Mouse (Mus musculus): ENCODE measurements around the gene Avpi1. TPM values are rescaled to one million over a fixed set of nuclear protein-coding genes. Genes with fewer than 3 reads are reported as not detected.

Avpi1 gene
- total and polyA plus RNA-seq, 2 experiments from 2014 or later = 9.3 to 11.9 TPM

DNA sequence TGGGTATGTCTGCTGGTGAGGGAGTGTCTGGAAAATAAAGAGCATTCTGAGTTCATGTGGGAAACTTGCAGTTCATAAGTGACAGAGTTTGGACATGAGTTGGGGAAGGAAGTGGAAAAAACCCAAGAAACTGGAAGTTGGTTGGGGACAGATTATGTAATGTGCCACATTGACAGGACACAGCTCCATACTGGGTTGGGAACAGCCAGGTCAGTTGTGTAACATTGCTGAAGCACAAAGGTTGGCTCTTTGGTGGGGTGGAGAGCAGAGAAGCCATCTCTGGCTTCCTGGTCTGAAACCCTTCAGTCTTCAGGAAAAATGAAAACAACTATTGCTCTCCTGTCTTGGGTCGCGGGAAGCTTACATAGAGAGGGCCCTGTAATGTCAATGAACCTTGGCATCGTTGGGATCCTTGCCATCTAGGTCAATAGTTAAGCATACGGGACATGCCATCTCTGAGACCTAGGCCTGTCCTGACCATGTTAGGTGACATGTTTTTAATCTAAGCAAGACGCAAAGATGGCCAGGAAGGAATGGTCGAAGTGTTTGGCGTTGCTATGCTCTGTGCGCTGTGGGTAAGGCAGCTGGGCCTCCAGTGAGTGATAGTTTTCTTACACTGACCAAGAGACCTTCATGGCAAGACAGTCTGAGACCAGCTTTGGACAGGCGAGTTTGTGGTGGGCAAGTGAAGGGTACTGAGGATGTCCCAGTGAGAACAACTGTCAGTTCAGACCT lies 17.6 kb upstream of the Avpi1 start:
- Histone ChIP-seq H3K4me1 (ENCODE audit: insufficient read depth, low read length) (no peaks in the 10 kb centered on the region), H3K9me3 (ENCODE audit: low read length) (no peaks in the 10 kb centered on the region), H3K9ac (replicated peaks; ENCODE audit: low read length, poor library complexity, severe bottlenecking) (no peak overlapping the region), H3K4me2 (ENCODE audit: low read depth, low read length, poor library complexity, severe bottlenecking) (no peak overlapping the region), H3K4me3 (ENCODE audit: low read depth, low read length) (peak overlapping the region; percentile 58; the same call in 1 of the 2 replicates), H3K27me3 (ENCODE audit: insufficient read depth, low read length) (peaks cover 4% of the 10 kb centered on the region; the same call in 1 of the 2 replicates), H3K27ac (ENCODE audit: low read depth, low read length) (peak overlapping the region; percentile 6; the same call in 1 of the 2 replicates), H3K36me3 (ENCODE audit: insufficient read depth, low read length) (no peaks in the 10 kb centered on the region)
- WGBS = 95% methylated on average over 9 of the region's 9 CpGs
- no peak for ATAC-seq (ENCODE audit: low FRiP score)
- DNase-seq (ENCODE audit: low spot score) = no peak
- TF ChIP-seq CTCF (IDR thresholded peaks at IDR 0.05) = no peak

DNA sequence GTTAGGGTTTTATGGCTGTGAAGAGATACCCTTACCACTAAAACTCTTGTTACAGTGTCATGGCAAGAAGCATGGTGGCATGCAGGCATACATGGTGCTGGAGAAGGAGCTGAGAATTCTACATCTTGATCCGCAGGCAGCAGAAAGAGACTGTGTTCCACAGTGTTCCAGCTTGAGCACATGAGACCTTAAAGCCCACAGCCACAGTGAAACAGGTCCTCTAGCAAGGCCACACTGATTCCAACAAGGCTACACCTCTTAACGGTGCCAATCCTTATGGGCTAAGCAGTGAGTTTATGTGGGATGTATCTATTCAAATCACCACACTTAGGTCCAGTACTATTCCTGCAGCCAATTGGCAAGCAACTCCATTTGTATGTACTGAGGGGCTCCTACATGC lies 16.9 kb upstream of the Avpi1 start:
- Histone ChIP-seq H3K4me3 (ENCODE audit: low read depth, low read length) (no peak overlapping the region), H3K9me3 (ENCODE audit: low read length) (no peaks in the 10 kb centered on the region), H3K9ac (replicated peaks; ENCODE audit: low read length, poor library complexity, severe bottlenecking) (no peak overlapping the region), H3K27ac (ENCODE audit: low read depth, low read length) (no peak overlapping the region), H3K27me3 (ENCODE audit: insufficient read depth, low read length) (peaks cover 4% of the 10 kb centered on the region; the same call in 1 of the 2 replicates), H3K4me2 (ENCODE audit: low read depth, low read length, poor library complexity, severe bottlenecking) (no peak overlapping the region), H3K36me3 (ENCODE audit: insufficient read depth, low read length) (no peaks in the 10 kb centered on the region), H3K4me1 (ENCODE audit: insufficient read depth, low read length) (no peaks in the 10 kb centered on the region)
- TF ChIP-seq CTCF (IDR thresholded peaks at IDR 0.05) = no peak
- WGBS = 93% methylated on average over 2 of the region's 2 CpGs
- ATAC-seq (ENCODE audit: low FRiP score) = no peak
- DNase-seq (ENCODE audit: low spot score) = no peak

DNA sequence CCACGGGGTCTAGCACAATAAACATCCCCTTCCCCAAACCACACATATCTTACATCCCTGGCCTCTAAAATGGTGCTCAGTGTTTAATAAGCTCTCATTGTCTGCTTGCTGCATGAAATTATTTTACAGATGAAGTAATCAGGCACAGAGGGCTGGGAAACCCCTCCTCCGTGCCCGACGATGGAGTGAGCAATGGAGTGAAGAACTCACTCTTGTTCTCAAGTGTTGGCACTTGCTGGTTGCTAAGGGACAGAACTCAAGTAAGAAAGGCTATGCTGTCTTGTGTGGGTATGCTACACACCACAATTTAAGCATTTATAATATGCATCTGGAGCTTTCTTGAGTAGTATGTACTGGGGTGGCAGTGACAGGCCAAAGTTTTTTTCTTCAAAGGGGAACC lies 16.4 kb upstream of the Avpi1 start:
- 74% methylated on average over 4 of the region's 4 CpGs for WGBS
- ATAC-seq (ENCODE audit: low FRiP score) = no peak

DNA sequence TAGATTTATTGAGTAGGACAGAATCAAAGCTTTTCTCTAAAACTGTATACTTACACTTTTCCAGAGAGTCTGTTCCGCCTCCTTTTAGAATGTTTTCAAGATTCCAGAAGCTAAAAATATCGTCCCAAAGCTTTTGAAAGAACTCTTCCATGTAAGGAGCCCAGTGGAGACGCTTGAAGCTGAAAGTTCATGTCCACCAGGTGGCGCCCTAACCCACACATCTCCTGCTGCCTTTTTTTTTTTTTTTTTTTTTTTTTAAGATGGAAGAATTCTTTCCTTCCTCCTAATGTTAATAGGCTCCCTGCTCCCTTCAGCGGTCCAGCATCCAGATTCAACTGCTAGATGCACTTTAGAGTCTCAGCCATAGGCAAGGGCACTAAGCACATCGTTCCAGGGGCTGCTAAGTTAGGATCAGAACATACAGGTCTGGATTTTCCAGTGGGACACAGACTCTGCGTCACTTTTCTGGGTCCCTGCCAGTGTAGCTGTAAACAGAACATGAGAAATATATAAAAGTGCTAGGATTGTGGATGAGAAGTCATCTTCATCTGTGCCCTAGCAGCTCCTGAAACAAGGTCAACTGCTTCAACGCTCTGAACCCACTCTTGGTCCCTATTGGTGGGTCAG lies 15.8 kb upstream of the Avpi1 start:
- H3K27ac ChIP-seq (ENCODE audit: low read depth, low read length) = no peak overlapping the region
- ATAC-seq (ENCODE audit: low FRiP score) (no peak), DNase-seq (ENCODE audit: low spot score) (peak; percentile 89)
- H3K9ac ChIP-seq (replicated peaks; ENCODE audit: low read length, poor library complexity, severe bottlenecking) = no peak overlapping the region
- no peaks in the 10 kb centered on the region for H3K4me1 ChIP-seq (ENCODE audit: insufficient read depth, low read length)
- H3K9me3 ChIP-seq (ENCODE audit: low read length) = no peaks in the 10 kb centered on the region
- H3K4me2 ChIP-seq (ENCODE audit: low read depth, low read length, poor library complexity, severe bottlenecking) = no peak overlapping the region
- H3K27me3 ChIP-seq (ENCODE audit: insufficient read depth, low read length) = peaks cover 4% of the 10 kb centered on the region; the same call in 1 of the 2 replicates
- H3K36me3 ChIP-seq (ENCODE audit: insufficient read depth, low read length) = no peaks in the 10 kb centered on the region
- no peak overlapping the region for H3K4me3 ChIP-seq (ENCODE audit: low read depth, low read length)
- peak; percentile 85 for TF ChIP-seq CTCF (IDR thresholded peaks at IDR 0.05)
- WGBS = 27% methylated on average over 8 of the region's 8 CpGs

More for the DNA sequence above, 16.4 kb upstream of the Avpi1 start:
- no peak overlapping the region for H3K4me2 ChIP-seq (ENCODE audit: low read depth, low read length, poor library complexity, severe bottlenecking)
- no peak overlapping the region for H3K9ac ChIP-seq (replicated peaks; ENCODE audit: low read length, poor library complexity, severe bottlenecking)
- no peak for TF ChIP-seq CTCF (IDR thresholded peaks at IDR 0.05)
- H3K36me3 ChIP-seq (ENCODE audit: insufficient read depth, low read length) = no peaks in the 10 kb centered on the region
- H3K4me3 ChIP-seq (ENCODE audit: low read depth, low read length) = no peak overlapping the region
- H3K27ac ChIP-seq (ENCODE audit: low read depth, low read length) = no peak overlapping the region
- DNase-seq (ENCODE audit: low spot score) = no peak
- peaks cover 4% of the 10 kb centered on the region; the same call in 1 of the 2 replicates for H3K27me3 ChIP-seq (ENCODE audit: insufficient read depth, low read length)
- no peaks in the 10 kb centered on the region for H3K9me3 ChIP-seq (ENCODE audit: low read length)
- H3K4me1 ChIP-seq (ENCODE audit: insufficient read depth, low read length) = no peaks in the 10 kb centered on the region

DNA sequence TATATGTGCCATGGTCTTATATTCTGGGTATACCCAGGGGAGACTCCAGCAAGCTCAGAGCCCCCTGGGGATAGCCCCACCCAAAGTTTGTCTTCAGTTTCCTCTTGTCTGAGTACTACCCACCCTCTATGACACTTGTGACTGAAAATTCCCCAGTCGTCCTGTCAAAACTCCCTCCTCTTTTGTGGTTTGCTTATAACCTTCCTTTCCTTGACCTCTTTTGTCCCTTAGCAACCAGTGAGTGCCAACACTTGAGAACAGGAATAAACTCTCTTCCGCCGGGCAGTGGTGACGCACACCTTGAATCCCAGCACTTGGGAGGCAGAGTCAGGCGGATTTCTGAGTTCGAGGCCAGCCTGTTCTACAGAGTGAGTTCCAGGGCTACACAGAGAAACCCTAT lies 15.2 kb upstream of the Avpi1 start:
- Histone ChIP-seq H3K4me2 (ENCODE audit: low read depth, low read length, poor library complexity, severe bottlenecking) (no peak overlapping the region), H3K27me3 (ENCODE audit: insufficient read depth, low read length) (0 out of 2 replicates have a peak, but pooled peaks cover under 1% of the 10 kb centered on the region), H3K4me1 (ENCODE audit: insufficient read depth, low read length) (no peaks in the 10 kb centered on the region), H3K9ac (replicated peaks; ENCODE audit: low read length, poor library complexity, severe bottlenecking) (no peak overlapping the region), H3K27ac (ENCODE audit: low read depth, low read length) (no peak overlapping the region), H3K36me3 (ENCODE audit: insufficient read depth, low read length) (no peaks in the 10 kb centered on the region), H3K4me3 (ENCODE audit: low read depth, low read length) (no peak overlapping the region), H3K9me3 (ENCODE audit: low read length) (no peaks in the 10 kb centered on the region)
- TF ChIP-seq CTCF (IDR thresholded peaks at IDR 0.05) = no peak
- ATAC-seq (ENCODE audit: low FRiP score) = no peak
- WGBS = 55% methylated on average over 6 of the region's 6 CpGs
- no peak for DNase-seq (ENCODE audit: low spot score)

DNA sequence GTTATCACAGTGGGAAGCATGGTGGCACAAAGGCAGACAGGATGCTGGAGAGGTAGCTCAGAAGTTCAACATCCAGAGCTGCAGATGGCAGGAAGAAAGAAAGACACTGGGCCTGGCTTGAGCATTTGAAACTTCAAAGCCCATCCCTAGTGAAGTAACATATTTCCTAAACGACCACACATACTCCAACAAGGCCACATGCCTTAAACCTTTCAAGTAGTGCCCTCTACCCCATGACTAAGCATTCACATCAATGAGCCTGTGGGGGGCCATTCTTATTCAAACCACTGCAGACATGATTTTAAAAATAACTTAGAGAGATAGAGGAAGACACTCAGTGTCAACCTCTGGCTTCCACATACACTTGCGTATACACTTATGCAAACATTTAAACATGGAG lies 13.9 kb upstream of the Avpi1 start:
- Histone ChIP-seq H3K36me3 (ENCODE audit: insufficient read depth, low read length) (no peaks in the 10 kb centered on the region), H3K9me3 (ENCODE audit: low read length) (no peaks in the 10 kb centered on the region), H3K27me3 (ENCODE audit: insufficient read depth, low read length) (no peaks in the 10 kb centered on the region), H3K27ac (ENCODE audit: low read depth, low read length) (no peak overlapping the region), H3K4me2 (ENCODE audit: low read depth, low read length, poor library complexity, severe bottlenecking) (no peak overlapping the region), H3K9ac (replicated peaks; ENCODE audit: low read length, poor library complexity, severe bottlenecking) (no peak overlapping the region), H3K4me3 (ENCODE audit: low read depth, low read length) (no peak overlapping the region), H3K4me1 (ENCODE audit: insufficient read depth, low read length) (no peaks in the 10 kb centered on the region)
- no peak for TF ChIP-seq CTCF (IDR thresholded peaks at IDR 0.05)
- 79% methylated on average over 2 of the region's 2 CpGs for WGBS
- DNase-seq (ENCODE audit: low spot score) = no peak
- ATAC-seq (ENCODE audit: low FRiP score) = no peak

Data from midbrain, postnatal 0 days (tissue).